Comparison of ENCODE assay signal across 8 mouse cellular contexts in genomic region chr4:137963881-137964584, GRCm38 (mm10). TPM values are rescaled to one million over a fixed set of nuclear protein-coding genes. Genes with fewer than 3 reads are reported as not detected.
DNase-seq lines count a peak whose midpoint lies in the region; ATAC-seq and TF ChIP-seq lines count a peak whose summit lies in the region.

No protein-coding gene starts in this region.

- peak; percentile 61 for ATAC-seq in hindbrain, embryonic 11.5 days (ENCODE audit: low FRiP score)
- no peak for ATAC-seq in hindbrain, embryonic 16.5 days
- ATAC-seq in common myeloid progenitor, adult 5-6 weeks (replicated peaks; ENCODE audit: low read depth, poor library complexity, severe bottlenecking), result peak; percentile 55

- H3K27me3 ChIP-seq in hindbrain, embryonic 11.5 days (ENCODE audit: control insufficient read depth, insufficient read depth, low read length), result no peaks in the 10 kb centered on the region
- no peaks in the 10 kb centered on the region for H3K27me3 ChIP-seq in hindbrain, embryonic 16.5 days (replicated peaks; ENCODE audit: control insufficient read depth, insufficient read depth, low read length)
- H3K27me3 ChIP-seq in splenic B cell, adult 2 months (ENCODE audit: control insufficient read depth, insufficient read depth, low read length, poor library complexity, severe bottlenecking), result no peaks in the 10 kb centered on the region

- WGBS in hindbrain, embryonic 11.5 days, result 60% methylated on average over 9 of the region's 9 CpGs
- WGBS in hindbrain, embryonic 16.5 days, result 47% methylated on average over 6 of the region's 9 CpGs

- no peak overlapping the region for H3K4me2 ChIP-seq in hindbrain, embryonic 11.5 days (replicated peaks; ENCODE audit: low read depth, low read length)
- no peak overlapping the region for H3K4me2 ChIP-seq in hindbrain, embryonic 16.5 days (ENCODE audit: low read length)

- intact Hi-C loops in gastrocnemius, adult 2 months (cut with DNase I), result loop anchor here (10.0 kb wide), 2 partner anchors 141 to 191 kb away; no protein-coding TSS in a partner anchor
- intact Hi-C loops in left cerebral cortex, postnatal 4 days (cut with DNase I), result loop anchor here (10.0 kb wide), 2 partner anchors 151 to 351 kb away; no protein-coding TSS in a partner anchor

- DNase-seq in hindbrain, embryonic 11.5 days (ENCODE audit: low spot score), result peak; percentile 84
- peak; percentile 93 for DNase-seq in gastrocnemius, adult 2 months
- peak; percentile 85 for DNase-seq in kidney, adult 18-20 months
- peak; percentile 88 for DNase-seq in left cerebral cortex, postnatal 4 days
- peak; percentile 24 to 36 for DNase-seq in monocyte, adult 2 months (ENCODE audit: low read depth in 1 of 2, low spot score in 2 of 2)
- DNase-seq in splenic B cell, adult 2 months (ENCODE audit: low read depth, low spot score), result peak; percentile 77

- H3K9ac ChIP-seq in hindbrain, embryonic 11.5 days (ENCODE audit: low read depth, low read length), result no peak overlapping the region
- H3K9ac ChIP-seq in hindbrain, embryonic 16.5 days (ENCODE audit: low read depth, low read length), result no peak overlapping the region

- H3K36me3 ChIP-seq in hindbrain, embryonic 11.5 days (ENCODE audit: control insufficient read depth, insufficient read depth, low read length), result 0 out of 2 replicates have a peak, but pooled peaks cover 2% of the 10 kb centered on the region
- H3K36me3 ChIP-seq in hindbrain, embryonic 16.5 days (ENCODE audit: control insufficient read depth, insufficient read depth, low read length), result peaks cover 27% of the 10 kb centered on the region
- no peaks in the 10 kb centered on the region; the same call in 1 of the 2 replicates for H3K36me3 ChIP-seq in splenic B cell, adult 2 months (ENCODE audit: control insufficient read depth, insufficient read depth, low read length, poor library complexity, severe bottlenecking)

- H3K27ac ChIP-seq in hindbrain, embryonic 11.5 days (ENCODE audit: low read depth, low read length), result no peak overlapping the region
- H3K27ac ChIP-seq in hindbrain, embryonic 16.5 days (ENCODE audit: low read depth, low read length), result no peak overlapping the region
- H3K27ac ChIP-seq in gastrocnemius, adult 2 months, result peak overlapping the region; percentile 67

- no peak overlapping the region for H3K4me3 ChIP-seq in hindbrain, embryonic 11.5 days (ENCODE audit: low read depth, low read length)
- no peak overlapping the region for H3K4me3 ChIP-seq in hindbrain, embryonic 16.5 days (ENCODE audit: low read length)
- no peak overlapping the region for H3K4me3 ChIP-seq in gastrocnemius, adult 2 months

- no peaks in the 10 kb centered on the region for H3K4me1 ChIP-seq in hindbrain, embryonic 11.5 days (replicated peaks; ENCODE audit: control insufficient read depth, insufficient read depth, low read length)
- no peaks in the 10 kb centered on the region for H3K4me1 ChIP-seq in hindbrain, embryonic 16.5 days (ENCODE audit: control insufficient read depth, insufficient read depth, low read depth, low read length)

- no peaks in the 10 kb centered on the region for H3K9me3 ChIP-seq in hindbrain, embryonic 11.5 days (ENCODE audit: control insufficient read depth, low read length)
- H3K9me3 ChIP-seq in hindbrain, embryonic 16.5 days (ENCODE audit: control insufficient read depth, low read length), result 0 out of 2 replicates have a peak, but pooled peaks cover 3% of the 10 kb centered on the region

- peak; percentile 76 for TF ChIP-seq CTCF in gastrocnemius, adult 2 months (IDR thresholded peaks at IDR 0.05)

RNA-seq across cellular contexts. Expression of gene Eif4g3, which starts 28.8 kb away (rescaled TPM):
- 46.4 and 56.9 TPM in 2 replicates for polyA plus RNA-seq in hindbrain, embryonic 11.5 days (2014; fragmentation: Nextera tagmentation; extraction: Ambion mirVana)
- polyA plus RNA-seq in hindbrain, embryonic 16.5 days (2015; fragmentation: Nextera tagmentation; extraction: Ambion mirVana), result 43.2 and 46.0 TPM in 2 replicates
- total RNA-seq in common myeloid progenitor, adult 5-6 weeks (2017), result 36.5 and 51.2 TPM in 2 replicates
- 100 to 1,000 TPM; 108 to 145 TPM for total RNA-seq in gastrocnemius, adult 2 months (2021)
- 100 to 1,000 TPM; 192 TPM for total RNA-seq in left cerebral cortex, postnatal 4 days (2021)

Comparison
In these comparisons a context has a peak if more than half of its experiments do, and no peak if none do; other contexts are left out.
1. DNase-seq: peak in every context shown above with its lines; median percentile 93 in gastrocnemius, adult 2 months; 88 in left cerebral cortex, postnatal 4 days; 85 in kidney, adult 18-20 months; 84 in hindbrain, embryonic 11.5 days; 77 in splenic B cell, adult 2 months; 30 in monocyte, adult 2 months.